Mouse (Mus musculus) stomach, embryonic 14.5 days (tissue): Measurements from ENCODE around the gene Art2b. TPM values are rescaled to one million over a fixed set of nuclear protein-coding genes. Genes with fewer than 3 reads are reported as not detected.
"Not testable (repeated sequence)": the region's sequence is repeated elsewhere in the genome, so short reads cannot be mapped to it uniquely, and the experiment has no call there.

ENCODE experiments used
- ATAC-seq: fragments of 200-750 bp; cut with Nextera tagmentation; 2 replicates; pipeline ENCODE4 v1.8.0; 2017; ENCODE audit warnings: low read depth, moderate TSS enrichment; ENCODE audit not compliant: insufficient number of reproducible peaks, insufficient read depth, low FRiP score
- H3K27ac ChIP-seq: fragments of 300-500 bp; sonication (generic); 2 replicates; pipeline ENCODE4 v1.5.1; 2014; ENCODE audit warnings: mild to moderate bottlenecking, low read length, moderate library complexity, mixed read lengths
- H3K27me3 ChIP-seq: fragments of 300-500 bp; sonication (generic); 2 replicates; pipeline ENCODE4 v1.6.1; 2014; ENCODE audit warnings: low read length, control low read depth, mixed read lengths; ENCODE audit not compliant: control insufficient read depth, insufficient read depth
- H3K36me3 ChIP-seq: fragments of 300-500 bp; sonication (generic); 2 replicates; pipeline ENCODE4 v1.6.1; 2014; ENCODE audit warnings: mild to moderate bottlenecking, control low read depth, low read length, moderate library complexity, mixed read lengths; ENCODE audit not compliant: control insufficient read depth, insufficient read depth
- H3K4me1 ChIP-seq: fragments of 300-500 bp; sonication (generic); 2 replicates; pipeline ENCODE4 v1.6.1; 2014; ENCODE audit warnings: low read length, control low read depth, mixed read lengths; ENCODE audit not compliant: control insufficient read depth, insufficient read depth
- H3K4me2 ChIP-seq: fragments of 300-500 bp; sonication (generic); replicated peaks from 2 replicates; pipeline ENCODE4 v1.6.1; 2014; ENCODE audit warnings: low read depth, low read length, control low read depth
- H3K4me3 ChIP-seq: fragments of 300-500 bp; sonication (generic); 2 replicates; pipeline ENCODE4 v1.5.1; 2014; ENCODE audit warnings: low read depth, low read length, control low read depth
- H3K9ac ChIP-seq: fragments of 300-500 bp; sonication (generic); replicated peaks from 2 replicates; pipeline ENCODE4 v1.6.1; 2014; ENCODE audit warnings: low read depth, mild to moderate bottlenecking, control low read depth, low read length, moderate library complexity, mixed read lengths
- H3K9me3 ChIP-seq: fragments of 300-500 bp; sonication (generic); 2 replicates; pipeline ENCODE4 v1.6.1; 2016; ENCODE audit warnings: low read depth, low read length, control low read depth; ENCODE audit not compliant: control insufficient read depth
- WGBS: fragments of 180-500 bp; shearing (Covaris S2); extraction: QIAGEN DNeasy Blood & Tissue Kit; methylation state at CpG from one replicate; pipeline ENCODE4 v1.1.7; 2014; 5-methylcytosine and 5-hydroxymethylcytosine counted together
- polyA plus RNA-seq: library from polyadenylated mRNA; unstranded; fragments of >200 nt; fragmentation: Nextera tagmentation; extraction: Ambion mirVana; gene quantifications from 2 replicates; pipeline ENCODE4 v1.2.1, GENCODE M21; 2014

Art2b gene
- not detected in 2 replicates for polyA plus RNA-seq

DNA sequence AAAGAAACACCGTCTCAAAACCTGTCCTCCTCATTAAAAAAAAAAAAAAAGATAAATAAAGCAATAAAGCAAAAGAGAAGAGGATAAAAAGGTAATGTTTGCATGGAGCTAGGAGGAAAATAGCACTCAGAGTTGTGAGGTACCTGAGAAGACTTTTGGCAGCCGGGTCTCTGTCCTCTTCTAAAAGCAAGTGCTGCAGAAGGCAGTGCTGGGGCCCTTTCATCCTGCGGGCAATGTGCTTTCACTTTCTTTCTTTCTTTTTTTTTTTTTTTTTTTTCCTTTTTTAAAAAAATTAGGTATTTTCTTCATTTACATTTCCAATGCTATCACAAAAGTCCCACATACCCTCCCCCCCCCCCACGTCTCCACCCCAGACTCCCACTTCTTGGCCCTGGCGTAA, at the start of gene Art2b:
Gene Art2b (minus strand): TSS at position 193 of the 400 bp plus-strand sequence.
- no peak within 1 kb of the TSS for H3K4me3 ChIP-seq
- no peaks in the 10 kb centered on the region for H3K27me3 ChIP-seq
- H3K27ac ChIP-seq = no peak within 1 kb of the TSS
- H3K36me3 ChIP-seq = no peaks in the 10 kb centered on the region
- H3K9ac ChIP-seq = no peak within 1 kb of the TSS
- no peak for ATAC-seq
- 83% methylated on average over 5 of the region's 5 CpGs for WGBS
- no peak within 1 kb of the TSS for H3K4me2 ChIP-seq
- no peaks in the 10 kb centered on the region for H3K9me3 ChIP-seq
- H3K4me1 ChIP-seq = no peaks in the 10 kb centered on the region

DNA sequence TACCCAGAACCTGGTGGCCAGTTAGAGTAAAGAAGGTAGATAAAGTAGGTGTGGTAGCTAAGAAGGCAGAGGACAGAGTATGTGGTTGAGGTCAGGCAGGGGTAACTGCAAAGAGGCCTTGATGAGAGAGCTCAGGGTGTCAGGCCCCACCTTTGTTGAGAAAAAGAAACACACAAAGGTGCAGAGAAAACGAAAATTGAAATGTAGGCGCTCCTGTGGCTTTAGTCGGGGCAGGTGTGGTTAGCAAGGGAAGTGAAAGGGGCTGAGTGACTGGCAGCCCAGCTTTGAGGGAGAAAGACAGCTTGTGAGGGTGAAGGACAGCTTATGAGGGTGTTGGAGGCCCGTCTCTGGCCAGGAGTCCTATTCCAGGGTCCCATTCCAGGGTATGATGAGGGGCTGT, 49.1 kb upstream of the Art2b start:
- WGBS = 68% methylated on average over 4 of the region's 4 CpGs

DNA sequence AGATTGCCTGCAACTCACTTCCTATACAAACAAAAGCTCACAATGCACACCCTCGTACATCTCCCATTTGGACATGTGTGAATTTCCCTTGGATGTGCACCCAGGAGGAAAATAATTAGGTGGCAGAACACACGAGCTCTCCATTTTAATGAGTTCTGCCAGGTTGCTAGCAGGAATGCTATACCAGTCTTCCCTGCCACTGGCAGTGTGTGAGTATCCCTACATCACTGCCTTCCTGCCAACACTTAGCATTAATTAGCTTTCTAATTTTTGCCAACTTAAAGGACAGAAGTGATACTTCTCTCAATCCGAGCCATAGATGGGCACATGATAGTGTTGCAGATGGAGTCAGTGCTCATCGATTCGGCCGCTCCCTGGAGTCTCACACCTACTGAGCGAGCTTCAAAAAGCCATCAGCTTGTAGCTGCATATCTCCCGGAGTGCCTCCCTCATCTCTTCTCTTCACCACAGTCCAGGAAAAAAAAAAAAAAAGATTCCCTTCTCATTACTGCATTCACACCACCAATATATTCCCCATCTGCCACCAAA, 48.3 kb upstream of the Art2b start:
- Histone ChIP-seq H3K27ac (no peak overlapping the region), H3K27me3 (no peaks in the 10 kb centered on the region), H3K9me3 (no peaks in the 10 kb centered on the region), H3K36me3 (no peaks in the 10 kb centered on the region), H3K9ac (no peak overlapping the region), H3K4me2 (no peak overlapping the region), H3K4me1 (no peaks in the 10 kb centered on the region), H3K4me3 (no peak overlapping the region)
- 73% methylated on average over 8 of the region's 8 CpGs for WGBS
- ATAC-seq = no peak

More for the DNA sequence above, 49.1 kb upstream of the Art2b start:
- no peak overlapping the region for H3K9ac ChIP-seq
- H3K4me3 ChIP-seq = no peak overlapping the region
- no peaks in the 10 kb centered on the region for H3K9me3 ChIP-seq
- no peaks in the 10 kb centered on the region for H3K4me1 ChIP-seq
- H3K27me3 ChIP-seq = no peaks in the 10 kb centered on the region
- no peak overlapping the region for H3K4me2 ChIP-seq
- ATAC-seq = no peak
- no peak overlapping the region for H3K27ac ChIP-seq
- no peaks in the 10 kb centered on the region for H3K36me3 ChIP-seq

DNA sequence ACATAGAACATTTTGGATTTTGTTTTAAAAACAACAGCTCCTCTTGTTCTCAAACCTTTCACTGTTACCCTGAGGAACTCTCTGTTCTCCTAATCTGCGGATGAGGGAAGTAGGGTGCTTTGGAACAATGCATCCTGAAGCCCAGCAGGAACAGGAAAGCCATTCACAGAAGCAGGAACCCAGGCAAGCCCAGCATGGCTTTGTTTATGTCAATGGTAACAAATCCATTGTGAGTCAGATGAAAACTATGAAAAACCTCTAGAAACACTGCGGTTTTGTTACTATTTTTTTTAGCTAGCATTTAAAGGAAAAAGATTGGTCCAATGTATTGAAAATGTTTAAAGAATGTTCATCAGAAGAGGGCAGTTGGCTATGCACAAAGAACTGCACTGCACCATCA, 43.1 kb upstream of the Art2b start:
- H3K9me3 ChIP-seq = no peaks in the 10 kb centered on the region
- no peak overlapping the region for H3K4me3 ChIP-seq
- no peaks in the 10 kb centered on the region for H3K27me3 ChIP-seq
- H3K9ac ChIP-seq = no peak overlapping the region
- no peaks in the 10 kb centered on the region for H3K36me3 ChIP-seq
- no peak for ATAC-seq
- H3K27ac ChIP-seq = no peak overlapping the region
- H3K4me2 ChIP-seq = no peak overlapping the region
- WGBS = 60% methylated on average over 2 of the region's 2 CpGs
- no peaks in the 10 kb centered on the region for H3K4me1 ChIP-seq

DNA sequence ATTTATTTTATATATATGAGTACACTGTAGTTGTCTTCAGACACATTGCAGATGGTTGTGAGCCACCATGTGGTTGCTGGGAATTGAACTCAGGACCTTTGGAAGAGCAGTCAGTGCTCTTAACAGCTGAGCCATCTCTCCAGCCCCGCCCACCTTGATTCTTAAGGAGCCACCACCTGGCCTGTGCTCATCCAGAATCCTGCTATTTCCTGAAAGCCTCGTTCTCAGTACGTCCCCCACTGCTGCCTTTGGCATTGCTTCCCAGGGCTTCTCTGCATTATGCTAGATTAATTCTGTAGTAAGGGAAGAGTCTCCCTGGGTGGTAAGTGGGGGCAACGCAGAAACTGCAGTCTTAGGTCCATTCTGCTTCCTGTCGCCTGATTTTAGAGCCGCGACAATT, 41.8 kb upstream of the Art2b start:
- ATAC-seq, H3K4me2 ChIP-seq, H3K4me3 ChIP-seq, H3K9ac ChIP-seq, H3K9me3 ChIP-seq, H3K36me3 ChIP-seq, H3K4me1 ChIP-seq, H3K27ac ChIP-seq, H3K27me3 ChIP-seq: not testable (repeated sequence)
- WGBS = 64% methylated on average over 7 of the region's 7 CpGs

DNA sequence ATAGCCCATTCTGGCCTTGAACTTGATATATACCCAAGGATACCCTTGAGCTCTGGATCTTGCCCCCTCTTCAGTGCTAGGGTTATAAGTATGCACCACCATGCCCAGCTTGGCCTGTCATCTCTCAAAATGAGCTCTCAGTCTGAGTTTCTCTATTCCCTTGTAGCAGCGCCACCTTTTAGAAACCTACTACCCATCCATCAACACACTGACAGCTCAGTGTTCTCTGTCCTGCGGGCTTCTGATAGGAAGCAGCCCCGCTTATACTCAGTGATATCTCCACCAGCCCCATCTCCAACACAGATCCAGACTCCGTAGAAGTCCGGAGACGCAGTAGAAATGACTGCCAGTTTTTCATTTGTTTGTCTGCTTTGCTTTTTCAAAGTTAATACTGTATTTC, 38.9 kb upstream of the Art2b start:
- Histone ChIP-seq H3K4me3 (no peak overlapping the region), H3K4me1 (no peaks in the 10 kb centered on the region), H3K27me3 (no peaks in the 10 kb centered on the region), H3K9me3 (no peaks in the 10 kb centered on the region), H3K4me2 (no peak overlapping the region), H3K9ac (no peak overlapping the region), H3K27ac (no peak overlapping the region), H3K36me3 (no peaks in the 10 kb centered on the region)
- no peak for ATAC-seq
- WGBS = 40% methylated on average over 6 of the region's 6 CpGs

DNA sequence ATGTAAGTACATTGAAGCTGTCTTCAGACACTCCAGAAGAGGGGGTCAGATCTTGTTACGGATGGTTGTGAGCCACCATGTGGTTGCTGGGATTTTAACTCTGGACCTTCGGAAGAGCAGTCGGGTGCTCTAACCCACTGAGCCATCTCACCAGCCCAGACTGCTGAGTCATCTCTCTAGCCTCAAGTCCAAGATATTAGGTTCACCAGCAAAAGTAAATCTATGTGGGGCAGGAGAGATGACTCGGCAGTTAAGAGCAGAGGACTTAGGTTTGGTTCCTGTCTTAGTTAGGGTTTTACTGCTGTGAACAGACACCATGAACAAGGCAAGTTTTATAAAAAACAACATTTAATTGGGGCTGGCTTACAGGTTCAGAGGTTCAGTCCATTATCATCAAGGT, 36.5 kb upstream of the Art2b start:
- ATAC-seq, H3K27me3 ChIP-seq, H3K9me3 ChIP-seq, H3K27ac ChIP-seq, H3K36me3 ChIP-seq, H3K9ac ChIP-seq, H3K4me2 ChIP-seq, H3K4me3 ChIP-seq, H3K4me1 ChIP-seq: not testable (repeated sequence)
- WGBS = 85% methylated on average over 4 of the region's 4 CpGs

DNA sequence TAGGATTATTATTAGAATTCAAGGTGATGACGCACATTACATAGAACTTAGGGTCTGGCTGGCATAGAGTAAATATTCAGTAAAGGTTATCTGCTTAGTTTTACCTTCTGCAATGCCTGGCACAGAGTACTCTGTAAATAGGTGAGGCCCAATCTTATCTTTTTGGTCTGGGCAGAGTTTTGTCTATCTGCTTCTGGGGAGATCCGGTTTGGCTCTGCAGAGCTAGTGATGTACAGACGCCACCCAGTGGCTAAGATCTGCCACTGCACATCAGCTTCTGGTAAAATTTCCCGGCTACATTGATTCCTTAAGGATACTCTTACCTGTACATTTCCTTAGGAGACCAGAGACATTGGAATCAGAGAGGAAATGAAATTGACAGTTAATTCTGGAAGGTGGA, 35.0 kb upstream of the Art2b start:
- ATAC-seq = no peak

DNA sequence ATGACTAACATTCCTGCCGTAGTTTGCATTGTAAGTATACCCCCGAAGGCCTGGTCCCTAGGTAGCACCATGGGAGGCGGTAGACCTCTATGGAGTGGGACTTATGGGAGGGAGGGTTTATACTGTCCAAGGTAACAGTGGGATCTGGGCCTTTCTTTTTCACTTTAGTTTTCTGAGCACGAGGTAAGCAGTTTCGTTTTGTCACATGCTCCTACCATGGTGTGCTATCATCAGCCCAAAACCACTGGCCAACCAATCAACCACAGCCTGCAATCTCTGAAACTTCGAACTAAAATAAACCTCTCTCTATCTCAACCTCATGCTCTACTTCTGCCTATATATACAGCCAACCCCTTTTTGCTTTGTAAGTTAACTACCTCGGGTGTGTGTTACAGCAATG, 32.9 kb upstream of the Art2b start:
- WGBS = 78% methylated on average over 7 of the region's 7 CpGs
- Histone ChIP-seq H3K4me2 (no peak overlapping the region), H3K9me3 (no peaks in the 10 kb centered on the region), H3K4me3 (no peak overlapping the region), H3K9ac (no peak overlapping the region), H3K36me3 (no peaks in the 10 kb centered on the region), H3K27me3 (no peaks in the 10 kb centered on the region), H3K27ac (no peak overlapping the region), H3K4me1 (no peaks in the 10 kb centered on the region)
- ATAC-seq = no peak

More for the DNA sequence above, 35.0 kb upstream of the Art2b start:
- no peak overlapping the region for H3K4me2 ChIP-seq
- H3K4me3 ChIP-seq = no peak overlapping the region
- H3K36me3 ChIP-seq = no peaks in the 10 kb centered on the region
- no peak overlapping the region for H3K27ac ChIP-seq
- WGBS = 21% methylated on average over 4 of the region's 4 CpGs
- H3K9me3 ChIP-seq = no peaks in the 10 kb centered on the region
- no peaks in the 10 kb centered on the region for H3K4me1 ChIP-seq
- H3K9ac ChIP-seq = no peak overlapping the region
- H3K27me3 ChIP-seq = no peaks in the 10 kb centered on the region
